In genomic region chr11:62732022-62732387, GRCm38 (mm10) we compare ENCODE assay signal across 10 mouse cellular contexts. TPM values are rescaled to one million over a fixed set of nuclear protein-coding genes. Genes with fewer than 3 reads are reported as not detected.
DNase-seq lines count a peak whose midpoint lies in the region; ATAC-seq and TF ChIP-seq lines count a peak whose summit lies in the region.
"Had no signal": no experiment of that assay in that cellular context is flagged by ENCODE, and none has a peak within 500 bp of the region (broad histone marks: within the 10 kb centered on the region; RNA-seq: fewer than 3 reads in every experiment).

No protein-coding gene starts in this region.

- H3K4me1 ChIP-seq in kidney, embryonic 15.5 days, result peaks cover 12% of the 10 kb centered on the region
- H3K4me1 ChIP-seq in embryonic facial prominence, embryonic 11.5 days (ENCODE audit: control insufficient read depth, insufficient read depth, low read length), result no peaks in the 10 kb centered on the region
- H3K4me1 ChIP-seq in hindbrain, postnatal 0 days (ENCODE audit: insufficient read depth, low read length), result no peaks in the 10 kb centered on the region
- peaks cover 15% of the 10 kb centered on the region for H3K4me1 ChIP-seq in midbrain, embryonic 16.5 days (ENCODE audit: control insufficient read depth, insufficient read depth, low read length)

- no peak for ATAC-seq in kidney, embryonic 15.5 days (replicated peaks; ENCODE audit: low FRiP score)
- ATAC-seq in embryonic facial prominence, embryonic 11.5 days (replicated peaks; ENCODE audit: insufficient number of reproducible peaks, low FRiP score, low TSS enrichment, low read depth), result peak; percentile 2; the same call in 1 of the 2 replicates
- peak; percentile 36 for ATAC-seq in hindbrain, postnatal 0 days
- peak; percentile 40 for ATAC-seq in midbrain, embryonic 16.5 days

- H3K36me3 ChIP-seq in kidney, embryonic 15.5 days, result peaks cover 17% of the 10 kb centered on the region
- no peaks in the 10 kb centered on the region; the same call in 1 of the 2 replicates for H3K36me3 ChIP-seq in embryonic facial prominence, embryonic 11.5 days (replicated peaks; ENCODE audit: control insufficient read depth, insufficient read depth, low read depth, low read length)
- H3K36me3 ChIP-seq in hindbrain, postnatal 0 days (ENCODE audit: insufficient read depth, low read length), result peaks cover 19% of the 10 kb centered on the region; the same call in 1 of the 2 replicates
- H3K36me3 ChIP-seq in midbrain, embryonic 16.5 days (ENCODE audit: control insufficient read depth, insufficient read depth, low read length), result peaks cover 13% of the 10 kb centered on the region

- WGBS in kidney, embryonic 15.5 days, result 14% methylated on average over 5 of the region's 5 CpGs
- WGBS in embryonic facial prominence, embryonic 11.5 days, result 9% methylated on average over 5 of the region's 5 CpGs
- WGBS in hindbrain, postnatal 0 days, result 5% methylated on average over 5 of the region's 5 CpGs
- WGBS in midbrain, embryonic 16.5 days, result under 1% methylated on average over 5 of the region's 5 CpGs

- DNase-seq in kidney, postnatal 14 days, result no peak
- DNase-seq in embryonic facial prominence, embryonic 11.5 days (ENCODE audit: low spot score), result no peak
- no peak for DNase-seq in hindbrain, postnatal 0 days (ENCODE audit: low spot score)
- DNase-seq in B cell, adult 2 months, result no peak
- DNase-seq in kidney, postnatal 4 days, result no peak
- no peak for DNase-seq in urinary bladder, postnatal 36 days (ENCODE audit: low spot score in 2 of 2)

- H3K9ac ChIP-seq in kidney, embryonic 15.5 days, result no peak overlapping the region
- peak overlapping the region; percentile 5; the same call in 1 of the 2 replicates for H3K9ac ChIP-seq in embryonic facial prominence, embryonic 11.5 days (replicated peaks; ENCODE audit: low read length)
- peak overlapping the region; percentile 52 for H3K9ac ChIP-seq in hindbrain, postnatal 0 days (replicated peaks; ENCODE audit: low read length)
- H3K9ac ChIP-seq in midbrain, embryonic 16.5 days (ENCODE audit: low read depth, low read length), result peak overlapping the region; percentile 78

- H3K9me3 ChIP-seq in kidney, embryonic 15.5 days (replicated peaks), result no peaks in the 10 kb centered on the region
- no peaks in the 10 kb centered on the region for H3K9me3 ChIP-seq in embryonic facial prominence, embryonic 11.5 days (replicated peaks; ENCODE audit: control insufficient read depth, low read length)
- H3K9me3 ChIP-seq in hindbrain, postnatal 0 days (ENCODE audit: low read length), result no peaks in the 10 kb centered on the region
- H3K9me3 ChIP-seq in midbrain, embryonic 16.5 days (replicated peaks; ENCODE audit: control insufficient read depth, low read length, poor library complexity, severe bottlenecking), result no peaks in the 10 kb centered on the region

- no peak overlapping the region for H3K27ac ChIP-seq in kidney, embryonic 15.5 days
- H3K27ac ChIP-seq in embryonic facial prominence, embryonic 11.5 days (replicated peaks; ENCODE audit: low read depth, low read length), result no peak overlapping the region
- peak overlapping the region; percentile 82 for H3K27ac ChIP-seq in hindbrain, postnatal 0 days
- peak overlapping the region; percentile 93 for H3K27ac ChIP-seq in midbrain, embryonic 16.5 days (ENCODE audit: low read length)

- H3K4me3 ChIP-seq in kidney, embryonic 15.5 days (replicated peaks), result peak overlapping the region; percentile 81
- peak overlapping the region; percentile 76; the same call in 1 of the 2 replicates for H3K4me3 ChIP-seq in embryonic facial prominence, embryonic 11.5 days (ENCODE audit: low read depth, low read length)
- H3K4me3 ChIP-seq in hindbrain, postnatal 0 days (ENCODE audit: low read length), result peak overlapping the region; percentile 51
- peak overlapping the region; percentile 58 for H3K4me3 ChIP-seq in midbrain, embryonic 16.5 days (ENCODE audit: low read depth, low read length)

- H3K4me2 ChIP-seq in kidney, embryonic 15.5 days, result peak overlapping the region; percentile 94
- H3K4me2 ChIP-seq in embryonic facial prominence, embryonic 11.5 days (ENCODE audit: low read depth, low read length), result peak overlapping the region; percentile 68
- peak overlapping the region; percentile 59 for H3K4me2 ChIP-seq in hindbrain, postnatal 0 days (ENCODE audit: low read depth, low read length)
- H3K4me2 ChIP-seq in midbrain, embryonic 16.5 days (ENCODE audit: low read length), result peak overlapping the region; percentile 69

- peaks cover 3% of the 10 kb centered on the region; the same call in 1 of the 2 replicates for H3K27me3 ChIP-seq in kidney, embryonic 15.5 days
- no peaks in the 10 kb centered on the region for H3K27me3 ChIP-seq in embryonic facial prominence, embryonic 11.5 days (ENCODE audit: control insufficient read depth, insufficient read depth, low read length)
- no peaks in the 10 kb centered on the region for H3K27me3 ChIP-seq in hindbrain, postnatal 0 days (ENCODE audit: insufficient read depth, low read length)
- H3K27me3 ChIP-seq in midbrain, embryonic 16.5 days (ENCODE audit: control insufficient read depth, insufficient read depth, low read depth, low read length), result no peaks in the 10 kb centered on the region

- no peak for TF ChIP-seq CTCF in hindbrain, postnatal 0 days (IDR thresholded peaks at IDR 0.05; ENCODE audit: low read depth)

RNA-seq across cellular contexts. Expression of gene Zfp287, which starts 0.3 kb away (rescaled TPM):
- 8.6 and 8.9 TPM in 2 replicates for polyA plus RNA-seq in kidney, embryonic 15.5 days (2015; fragmentation: Nextera tagmentation; extraction: Ambion mirVana)
- 11.6 and 11.9 TPM in 2 replicates for polyA plus RNA-seq in embryonic facial prominence, embryonic 11.5 days (2014; fragmentation: Nextera tagmentation; extraction: Ambion mirVana)
- 11.1 and 16.2 TPM in 2 replicates for total RNA-seq in hindbrain, postnatal 0 days (2014; rRNA removed)
- polyA plus RNA-seq in hindbrain, postnatal 0 days (2015; fragmentation: Nextera tagmentation; extraction: Ambion mirVana), result 12.0 and 12.8 TPM in 2 replicates
- 22.5 and 26.3 TPM in 2 replicates for polyA plus RNA-seq in midbrain, embryonic 16.5 days (2015; fragmentation: Nextera tagmentation; extraction: Ambion mirVana)

RNA-seq across cellular contexts. Expression of gene Gm10428, which starts 20.9 kb away (rescaled TPM):
- not detected in 2 replicates for polyA plus RNA-seq in kidney, embryonic 15.5 days (2015; fragmentation: Nextera tagmentation; extraction: Ambion mirVana)
- polyA plus RNA-seq in embryonic facial prominence, embryonic 11.5 days (2014; fragmentation: Nextera tagmentation; extraction: Ambion mirVana), result not detected in 2 replicates
- not detected in 2 replicates for total RNA-seq in hindbrain, postnatal 0 days (2014; rRNA removed)
- polyA plus RNA-seq in hindbrain, postnatal 0 days (2015; fragmentation: Nextera tagmentation; extraction: Ambion mirVana), result not detected in 2 replicates
- polyA plus RNA-seq in midbrain, embryonic 16.5 days (2015; fragmentation: Nextera tagmentation; extraction: Ambion mirVana), result not detected in 2 replicates
- polyA plus RNA-seq: Patski; urinary bladder, adult 2 months had no signal

RNA-seq across cellular contexts. Expression of gene Zfp286, which starts 57.3 kb away (rescaled TPM):
- 17.6 and 17.8 TPM in 2 replicates for polyA plus RNA-seq in kidney, embryonic 15.5 days (2015; fragmentation: Nextera tagmentation; extraction: Ambion mirVana)
- 34.3 and 36.2 TPM in 2 replicates for polyA plus RNA-seq in embryonic facial prominence, embryonic 11.5 days (2014; fragmentation: Nextera tagmentation; extraction: Ambion mirVana)
- total RNA-seq in hindbrain, postnatal 0 days (2014; rRNA removed), result 13.7 and 18.3 TPM in 2 replicates
- polyA plus RNA-seq in hindbrain, postnatal 0 days (2015; fragmentation: Nextera tagmentation; extraction: Ambion mirVana), result 14.8 and 17.8 TPM in 2 replicates
- polyA plus RNA-seq in midbrain, embryonic 16.5 days (2015; fragmentation: Nextera tagmentation; extraction: Ambion mirVana), result 32.5 and 34.1 TPM in 2 replicates

Comparison
In these comparisons a context has a peak if more than half of its experiments do, and no peak if none do; other contexts are left out.
1. H3K27ac ChIP-seq: peak in hindbrain, postnatal 0 days (single experiment) and midbrain, embryonic 16.5 days (single experiment); none in kidney, embryonic 15.5 days (single experiment) and embryonic facial prominence, embryonic 11.5 days (single experiment).
2. Peak in every context shown above with its lines, with median percentiles within 50 percentile points of each other: H3K4me2 ChIP-seq and H3K4me3 ChIP-seq.